Mouse (Mus musculus) lung, postnatal 10 days (tissue): ENCODE results near the gene Mrpl21.
A peak's percentile ranks its signal among the peaks of the same experiment; 100 is the strongest.

Experiments
- DNase-seq: peaks from one replicate; pipeline ENCODE4 v3.0.0; 2021

The Mrpl21 gene

DNA sequence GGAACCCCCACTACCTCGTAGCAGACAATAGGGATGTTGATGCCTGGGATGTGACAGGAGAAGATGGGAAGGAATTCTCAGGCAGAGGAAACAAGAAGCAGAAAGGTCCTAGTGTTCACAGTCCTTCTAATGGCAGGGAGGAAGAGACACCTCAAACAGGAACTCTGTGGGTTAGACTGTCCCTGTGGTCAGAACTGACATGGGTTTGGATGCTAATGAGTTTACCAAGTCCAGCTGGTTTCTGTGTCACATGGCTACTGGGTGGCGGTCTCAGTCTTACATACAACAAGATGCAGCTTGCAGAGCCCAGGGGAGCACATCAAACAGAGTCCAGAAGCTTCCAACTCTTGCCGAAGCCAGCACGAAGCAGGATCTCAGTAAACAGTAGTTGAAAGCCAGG is 21.3 kb downstream of the Mrpl21 start:
- no peak for DNase-seq

DNA sequence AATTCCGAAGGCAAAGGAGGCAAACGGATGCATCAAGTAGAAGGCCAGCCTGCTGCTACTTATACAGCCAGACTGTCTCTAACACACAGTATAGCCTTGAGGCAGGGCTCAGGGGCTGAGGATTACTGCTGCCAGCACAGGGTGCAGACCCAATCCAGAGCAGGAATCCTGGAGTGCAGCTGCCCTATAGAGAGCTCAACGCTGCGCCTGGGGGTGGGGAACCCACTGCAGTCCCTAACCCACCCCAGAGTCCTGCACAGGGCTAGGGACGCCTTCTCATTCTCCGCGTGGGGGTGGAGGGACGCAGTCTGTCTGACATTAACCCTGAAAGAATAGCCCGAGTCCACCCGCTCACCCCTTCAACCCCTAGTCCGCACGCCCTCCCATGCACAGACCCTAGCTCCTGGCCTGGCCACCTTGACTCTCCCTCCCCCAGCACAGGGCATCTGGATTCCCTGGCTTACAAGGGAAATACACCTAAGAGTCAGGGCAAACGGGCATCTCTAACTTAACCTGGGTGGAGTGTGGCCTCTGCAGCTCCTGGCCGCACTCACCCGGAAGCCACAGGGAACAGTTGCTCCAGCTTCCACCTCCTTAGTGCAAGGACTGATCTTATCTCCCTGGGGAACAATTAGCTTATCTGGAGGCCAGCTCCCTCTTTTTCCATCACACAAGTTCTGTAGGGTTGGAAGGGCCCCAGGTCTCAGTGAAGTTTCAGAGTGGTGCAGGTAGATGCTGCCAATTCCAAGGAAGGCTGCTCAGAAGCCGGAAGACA is 24.7 kb downstream of the Mrpl21 start:
- no peak for DNase-seq

DNA sequence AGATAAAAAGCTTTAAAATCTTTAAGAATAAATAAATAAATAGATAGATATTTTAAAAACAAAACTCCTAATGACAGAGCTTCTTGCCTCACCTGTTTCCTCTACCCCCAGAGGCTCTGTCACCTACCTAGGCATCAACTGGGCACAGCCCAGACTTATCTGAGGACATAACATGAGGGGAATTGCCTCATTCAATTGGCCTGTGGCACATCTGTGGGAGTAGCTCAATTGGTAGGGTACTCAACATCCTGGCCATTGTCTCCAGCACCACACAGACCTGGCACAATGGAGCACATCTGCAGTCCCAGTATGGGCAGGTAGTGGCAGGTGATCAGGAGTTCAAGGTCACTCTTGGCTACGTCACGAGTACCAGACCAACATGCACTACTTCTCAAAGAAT is 36.6 kb downstream of the Mrpl21 start:
- no peak for DNase-seq

DNA sequence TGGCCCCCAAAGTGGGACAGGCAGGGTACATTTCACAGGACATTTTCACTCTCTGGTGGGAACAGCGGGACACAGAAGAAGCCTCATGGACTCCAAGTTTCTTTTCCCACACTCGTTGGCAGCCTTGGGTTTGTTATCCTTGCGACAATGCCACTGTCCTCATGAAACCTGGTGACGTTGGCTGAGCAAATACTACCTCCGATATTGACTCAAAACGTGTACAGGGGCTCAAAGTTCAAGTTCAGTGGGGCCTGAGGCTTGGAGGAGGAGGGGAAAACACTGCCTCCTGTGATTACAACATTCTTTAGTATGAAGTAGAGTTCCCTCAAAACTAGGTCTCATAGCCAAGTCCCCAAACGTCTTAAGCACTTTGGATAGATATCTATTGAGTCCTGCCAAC is 37.4 kb downstream of the Mrpl21 start:
- no peak for DNase-seq

DNA sequence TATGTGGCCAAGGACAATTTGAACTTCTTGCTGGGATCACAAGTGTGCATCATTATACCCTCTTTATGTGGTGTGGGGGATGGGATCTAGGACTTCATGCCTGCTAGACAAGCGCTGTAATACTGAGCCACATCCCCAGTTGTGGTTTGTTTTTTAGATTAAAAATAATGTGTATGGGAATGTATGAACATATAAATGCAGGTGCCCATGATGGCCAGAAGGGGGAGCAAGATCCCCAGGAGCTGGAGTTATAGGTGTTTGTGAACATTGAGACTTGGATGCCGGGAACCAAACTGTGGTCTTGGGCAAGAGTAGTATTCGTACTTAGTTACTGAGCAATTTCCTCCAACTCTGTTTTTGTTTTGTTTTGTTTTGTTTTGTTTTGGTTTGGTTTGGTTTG is 38.1 kb downstream of the Mrpl21 start:
- no peak for DNase-seq

DNA sequence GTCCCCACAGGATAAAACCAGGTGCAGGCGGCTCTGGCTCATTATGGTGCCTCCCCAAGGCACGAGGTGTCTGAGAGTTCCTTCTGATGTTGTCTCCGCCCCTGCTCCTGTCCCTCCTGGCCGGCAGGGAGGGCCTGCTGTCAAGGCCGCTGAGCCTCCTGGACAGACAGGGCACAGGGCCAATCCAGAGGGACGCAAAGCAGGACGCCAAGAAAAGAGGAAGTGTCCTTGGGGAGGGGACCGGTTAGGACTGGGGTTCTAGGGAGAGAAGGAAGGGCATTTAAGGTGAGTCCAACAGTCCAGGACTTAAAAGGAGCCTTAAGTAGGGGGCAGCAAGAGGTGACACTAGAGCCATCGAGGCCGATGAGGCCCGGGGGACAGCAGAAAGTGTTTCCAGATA is 38.9 kb downstream of the Mrpl21 start:
- peak; percentile 92 for DNase-seq

DNA sequence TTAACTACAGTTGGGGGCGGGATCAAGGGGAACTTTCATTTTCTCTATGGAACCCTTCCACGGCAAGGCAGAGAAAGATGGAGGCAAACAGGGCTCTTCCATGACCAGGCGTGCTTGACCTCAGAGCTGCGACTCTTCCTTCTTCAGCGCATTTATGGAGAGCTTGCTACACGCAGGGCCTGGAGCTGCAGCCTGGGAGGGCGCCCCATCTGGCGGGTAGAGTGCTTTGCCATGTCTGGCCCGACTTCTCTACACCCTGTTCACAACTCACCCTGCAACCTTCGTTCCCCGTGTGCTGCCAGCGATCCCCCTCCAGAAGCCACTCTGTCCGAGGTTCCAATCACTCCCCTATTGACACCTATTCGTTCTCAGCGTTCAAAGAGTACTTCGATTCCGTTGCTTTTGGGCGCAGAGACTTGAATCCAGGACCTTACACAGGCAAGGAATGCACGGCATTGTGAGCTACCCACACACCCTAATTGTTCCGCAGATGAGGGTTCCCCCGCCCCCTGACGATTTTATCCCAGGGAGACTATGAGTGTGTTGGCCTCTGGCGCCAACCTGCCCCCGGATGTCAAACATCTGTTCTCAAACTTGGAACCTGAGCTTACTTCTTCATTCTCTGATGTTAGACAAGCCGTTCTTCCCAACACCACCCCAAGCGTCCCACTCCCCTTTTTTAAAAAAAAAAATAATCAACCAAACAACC is 39.7 kb downstream of the Mrpl21 start, which contains the start of gene Cpt1a:
Gene Cpt1a, plus strand, starts transcription at position 74 of the 709 bp plus-strand sequence.
- peak; percentile 77 for DNase-seq

DNA sequence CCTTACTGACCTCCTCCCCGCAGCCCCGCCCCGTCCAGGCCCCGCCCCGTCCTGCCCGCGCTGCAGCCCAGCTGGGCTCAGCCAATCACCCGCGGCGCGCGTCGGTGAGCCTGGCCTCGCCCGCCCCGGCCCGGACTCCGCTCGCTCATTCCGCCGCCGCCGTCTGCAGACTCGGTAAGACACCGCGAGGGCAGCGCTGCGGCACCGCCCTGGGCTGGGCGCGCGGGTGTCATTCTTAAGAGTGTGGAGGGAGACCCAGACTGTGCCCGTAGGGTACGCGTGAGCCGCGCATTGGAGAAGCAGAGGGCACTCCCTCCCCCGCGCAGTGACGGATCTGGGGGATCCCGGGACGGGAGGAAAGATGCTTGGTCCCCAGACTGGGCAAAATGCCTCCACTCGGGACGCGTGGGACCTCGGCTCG is 40.5 kb downstream of the Mrpl21 start:
- DNase-seq: peak; percentile 92

DNA sequence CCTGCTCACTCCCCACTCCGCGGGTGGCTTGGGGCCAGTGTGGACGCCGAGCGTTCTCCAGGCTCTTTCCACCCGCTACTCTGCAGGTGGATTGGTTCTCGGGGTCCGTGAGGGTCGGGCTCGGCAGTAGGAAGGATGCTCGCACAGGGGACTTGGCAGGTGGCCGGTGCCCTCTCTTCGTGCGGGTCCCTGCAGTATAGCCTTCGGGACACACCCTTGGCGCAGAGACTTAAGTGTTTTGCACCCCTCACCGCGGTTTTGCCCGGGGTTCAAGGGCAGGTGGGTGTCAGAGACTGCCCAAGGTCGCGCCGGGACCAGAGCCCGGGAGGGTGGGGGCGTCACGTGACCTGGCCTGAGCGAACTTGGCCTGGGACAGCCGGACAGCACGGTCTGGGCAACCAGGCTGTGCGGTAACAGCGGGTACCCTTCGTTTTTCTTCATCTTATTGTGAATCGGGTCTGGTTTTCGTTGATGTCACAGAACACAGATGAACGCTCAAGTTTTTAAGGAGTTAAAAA is 41.1 kb downstream of the Mrpl21 start:
- peak; percentile 84 for DNase-seq

DNA sequence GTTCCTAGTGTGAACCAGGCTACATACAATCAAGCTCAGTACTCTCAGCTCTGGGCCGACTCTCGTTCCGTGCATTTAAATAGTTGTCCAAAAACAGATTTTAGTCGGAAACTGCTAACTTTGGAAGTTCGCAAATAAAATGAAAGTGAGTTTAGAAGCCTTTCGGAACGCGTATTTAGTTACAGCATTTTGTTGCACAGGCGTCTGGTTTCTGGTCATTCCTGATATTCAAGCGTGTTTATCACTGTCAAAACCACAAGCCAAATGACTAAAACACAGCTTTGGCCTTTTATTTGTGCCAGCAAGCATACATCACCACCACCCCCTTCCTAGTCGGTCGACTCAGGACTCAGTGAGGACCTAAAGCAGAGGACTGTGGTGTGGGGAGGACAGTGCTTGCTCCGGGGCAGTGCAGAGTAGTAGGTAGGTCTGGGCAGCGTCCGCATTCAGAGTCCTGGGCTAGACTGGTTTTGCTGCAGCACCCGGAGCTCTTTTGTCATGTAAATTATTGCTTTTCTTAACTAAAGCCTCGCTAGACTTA is 41.6 kb downstream of the Mrpl21 start:
- DNase-seq: peak; percentile 44

DNA sequence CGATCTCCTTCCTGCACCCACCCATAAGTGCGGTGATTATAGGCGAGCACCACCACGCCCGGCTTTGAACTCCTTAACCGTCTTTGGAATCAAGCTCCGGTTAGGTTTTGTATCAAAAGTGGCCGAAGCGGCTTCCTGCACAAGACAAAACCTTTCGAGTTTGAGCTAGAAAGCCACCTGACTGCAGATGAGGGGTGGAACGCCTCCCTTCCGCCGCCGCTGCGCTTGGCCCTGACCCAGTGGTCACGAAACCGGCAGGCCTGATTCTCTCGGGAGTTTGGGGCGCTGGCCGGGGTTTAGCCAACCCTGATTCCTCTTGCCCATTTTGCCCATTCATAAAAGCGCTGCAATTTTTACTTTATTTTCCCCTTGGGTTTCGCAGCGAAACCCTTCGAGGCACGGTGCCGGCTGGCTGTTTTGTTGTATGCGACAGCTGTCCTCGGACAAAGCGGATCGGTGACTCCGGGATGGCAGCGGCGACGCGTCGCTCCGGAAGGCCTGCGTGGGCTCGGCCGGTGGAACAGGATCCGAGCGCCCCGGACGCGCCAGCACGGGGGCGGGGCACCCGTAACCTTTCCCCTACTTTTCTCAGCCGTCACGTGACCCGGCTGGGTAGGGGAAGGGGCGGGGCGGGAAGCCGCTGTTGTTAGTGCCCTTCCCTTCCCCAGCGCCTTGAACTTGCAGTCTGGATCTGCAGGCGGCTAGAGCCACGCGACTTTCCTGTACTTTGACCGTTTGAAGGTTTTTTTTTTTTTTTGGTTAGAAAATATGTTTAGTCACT is 42.4 kb downstream of the Mrpl21 start:
- peak; percentile 98 for DNase-seq

DNA sequence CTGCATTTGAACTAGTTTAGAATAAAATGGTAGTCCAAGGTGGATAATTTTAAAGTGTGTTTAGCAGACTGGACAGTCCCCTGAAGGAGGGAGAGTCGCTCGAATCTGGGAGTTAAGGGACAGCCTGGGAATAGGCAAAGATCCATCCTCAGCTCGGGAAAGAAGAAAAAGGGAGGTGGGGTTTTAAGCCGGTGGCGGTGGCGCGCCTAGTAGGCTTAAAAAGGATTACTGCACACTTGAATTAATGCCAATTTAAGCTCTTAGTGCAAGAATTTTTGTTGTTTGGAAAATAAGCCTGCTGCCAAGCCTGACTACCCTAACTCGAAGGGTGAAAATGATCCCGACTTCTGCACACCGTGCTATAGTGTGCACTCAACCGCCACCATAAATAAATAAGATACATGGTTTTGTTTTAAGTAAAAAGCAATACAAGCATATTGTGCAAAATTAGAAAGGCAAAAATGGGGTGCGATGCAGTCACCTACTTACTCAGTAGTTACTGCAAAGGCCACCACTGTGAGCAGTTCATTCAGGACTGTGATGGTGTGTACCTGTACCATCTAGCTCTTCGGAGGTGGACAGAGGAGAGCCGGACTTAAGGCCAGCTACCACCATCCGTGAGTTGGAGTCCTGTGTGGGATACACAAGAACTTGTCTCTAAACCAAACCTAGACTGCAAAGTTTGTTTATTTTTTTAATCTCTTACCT is 43.2 kb downstream of the Mrpl21 start:
- DNase-seq: peak; percentile 56

DNA sequence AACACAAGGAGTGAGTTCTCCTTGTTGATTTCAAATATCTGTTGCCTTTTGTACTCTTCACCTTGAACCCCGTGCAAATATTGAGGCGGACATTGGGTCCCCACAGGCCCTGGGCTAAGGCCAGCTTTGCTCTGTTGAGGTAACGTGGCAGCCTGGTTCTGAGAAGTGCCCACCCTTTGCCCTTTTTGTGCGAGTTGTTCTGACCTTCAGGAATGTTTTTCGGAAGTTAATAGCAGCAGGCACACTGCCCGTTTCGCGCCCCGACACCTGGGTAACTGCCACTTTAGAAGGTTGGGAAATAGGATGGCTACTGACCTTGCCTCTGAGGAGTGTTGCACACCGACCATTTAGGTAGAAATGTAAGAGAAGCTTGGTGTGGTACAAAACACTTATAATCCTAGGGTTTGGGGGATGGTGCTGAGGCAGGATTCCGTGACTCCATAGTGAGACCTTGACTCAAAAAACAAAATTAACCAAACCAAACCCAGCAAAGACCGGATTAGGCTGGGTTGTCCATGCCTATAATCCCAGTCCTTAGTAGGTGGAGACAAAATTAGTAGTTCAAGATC is 43.9 kb downstream of the Mrpl21 start:
- DNase-seq: peak; percentile 47

DNA sequence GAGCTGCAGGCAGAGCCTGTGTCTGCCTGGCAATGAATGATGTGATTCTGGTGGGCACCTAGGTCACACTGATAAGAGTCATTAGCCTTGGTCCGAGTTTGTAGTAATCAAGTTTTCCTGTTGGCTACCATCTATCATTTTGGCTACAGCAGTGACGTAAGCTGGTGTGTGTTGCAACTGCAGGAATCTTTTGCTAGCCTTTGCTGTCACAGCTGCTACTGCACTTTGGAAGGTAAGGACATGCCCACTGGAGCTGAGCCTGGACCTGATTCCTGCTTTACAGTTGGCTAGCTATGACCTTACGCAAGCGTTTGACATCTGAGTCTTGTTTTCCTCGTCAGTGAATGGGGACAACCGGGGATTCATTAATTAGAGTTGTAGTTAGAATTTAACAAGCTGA is 50.5 kb downstream of the Mrpl21 start:
- no peak for DNase-seq

DNA sequence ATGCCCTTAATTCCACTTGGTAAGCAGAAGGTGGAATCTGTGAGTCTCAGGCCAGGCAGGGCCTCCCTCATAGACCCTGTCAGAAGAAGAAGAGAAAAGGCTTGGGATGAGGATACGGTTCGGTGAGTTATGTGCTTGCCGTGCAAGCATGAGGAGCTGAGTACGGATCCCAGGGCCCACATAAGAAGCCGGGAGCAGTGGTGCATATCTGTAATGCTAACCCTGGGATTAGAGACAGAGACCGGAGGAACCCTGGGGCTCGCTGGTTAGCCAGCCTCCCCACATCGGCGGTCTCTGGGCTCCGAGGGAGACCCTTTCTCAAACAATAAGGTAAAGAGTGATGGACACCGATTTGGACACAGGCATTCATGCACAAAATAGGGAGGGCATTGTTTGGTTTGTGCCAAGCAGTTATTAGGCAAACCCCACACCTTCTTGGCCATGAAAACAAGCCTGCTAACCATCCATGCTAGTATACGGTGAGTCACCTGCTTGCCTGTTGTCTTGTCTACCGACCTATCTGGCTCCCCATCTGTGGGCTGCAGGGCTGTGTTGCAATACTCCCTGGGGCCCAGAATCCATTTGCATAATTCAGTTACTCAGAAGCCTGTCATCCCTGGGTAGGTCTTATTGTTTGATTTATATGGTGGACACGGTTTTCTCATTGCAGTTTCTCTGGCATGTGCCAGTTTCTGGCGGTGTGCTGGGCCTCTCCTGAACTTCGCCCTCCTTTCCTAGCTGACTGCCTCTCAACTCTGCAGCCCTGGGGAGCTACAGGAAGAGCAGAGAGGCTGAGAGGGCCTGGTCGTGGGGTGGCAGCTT is 51.2 kb downstream of the Mrpl21 start:
- no peak for DNase-seq

DNA sequence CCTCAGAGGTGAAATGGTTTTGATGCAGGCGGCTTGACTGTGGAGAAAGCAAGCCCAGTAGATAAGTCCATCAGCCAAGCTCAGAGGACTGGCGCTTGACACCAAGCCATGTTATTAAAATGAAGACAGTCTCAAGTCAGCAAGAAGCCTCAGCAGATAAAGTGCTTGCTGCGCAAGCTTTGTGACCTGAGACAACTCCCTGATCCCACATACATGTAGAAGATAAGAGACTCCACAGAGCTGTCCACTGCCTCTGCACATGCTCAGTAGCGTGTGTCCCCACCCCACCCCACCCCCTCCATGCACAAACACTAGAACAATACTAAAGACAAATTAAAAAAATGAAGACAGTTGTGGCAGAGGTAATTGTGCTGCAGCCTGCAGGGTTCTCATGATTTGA is 51.8 kb downstream of the Mrpl21 start:
- no peak for DNase-seq

DNA sequence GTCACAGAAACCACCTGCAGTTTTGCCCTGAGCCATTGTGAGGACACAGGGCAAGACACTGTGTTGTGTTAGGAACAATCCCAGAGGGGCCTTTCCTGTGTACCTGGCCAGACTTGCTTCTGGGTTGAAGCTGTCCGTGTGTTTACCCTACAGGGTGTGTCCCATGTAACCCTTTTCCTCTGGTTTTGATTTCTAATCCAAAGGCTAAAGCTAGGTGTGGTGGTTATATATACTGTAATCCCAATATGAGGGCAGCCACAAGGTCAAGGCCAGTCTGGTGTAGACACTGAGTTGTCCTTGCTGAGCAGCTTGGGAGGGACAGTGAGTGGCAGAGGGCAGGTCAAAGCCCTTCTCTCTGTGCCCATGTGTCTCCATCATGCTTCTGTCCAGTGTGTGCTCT is 53.2 kb downstream of the Mrpl21 start:
- no peak for DNase-seq

DNA sequence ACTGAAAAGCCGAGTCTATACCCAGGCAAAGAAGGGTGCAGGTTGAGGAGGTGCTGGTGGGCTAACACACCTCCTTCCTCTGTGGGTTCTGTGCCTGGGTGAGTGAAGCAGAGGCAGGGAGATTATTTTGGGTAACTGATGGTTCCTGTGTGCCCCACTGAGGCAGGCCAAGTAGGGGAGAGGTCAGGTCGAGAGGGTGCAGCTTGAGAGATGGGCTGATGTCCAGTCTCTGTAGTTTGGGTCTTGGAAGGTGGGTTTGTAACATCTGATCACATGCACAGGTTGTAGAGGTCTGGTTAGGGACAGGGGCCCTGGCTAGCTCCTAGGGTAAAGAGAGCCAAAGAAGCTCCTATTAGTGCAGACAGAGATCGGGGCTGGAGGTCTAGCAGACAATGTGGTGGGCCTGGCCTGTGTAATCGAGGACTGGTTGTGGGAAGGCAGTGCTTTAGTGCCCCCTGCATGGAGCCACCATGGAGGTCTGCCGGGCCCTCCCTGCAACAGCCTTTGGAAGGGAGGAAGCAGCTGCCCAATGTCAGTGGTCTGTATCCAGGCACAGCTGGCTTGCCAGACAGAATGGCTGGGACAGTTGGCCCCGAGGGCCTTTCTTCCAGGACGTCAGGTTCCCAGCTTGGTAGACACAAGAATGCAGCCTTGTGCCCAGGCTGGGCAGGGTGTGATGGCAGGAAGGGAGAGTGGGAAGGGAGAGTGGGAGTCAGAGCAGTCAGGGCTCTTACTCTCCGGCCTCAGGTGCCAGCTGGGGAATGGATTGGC is 54.0 kb downstream of the Mrpl21 start:
- no peak for DNase-seq

DNA sequence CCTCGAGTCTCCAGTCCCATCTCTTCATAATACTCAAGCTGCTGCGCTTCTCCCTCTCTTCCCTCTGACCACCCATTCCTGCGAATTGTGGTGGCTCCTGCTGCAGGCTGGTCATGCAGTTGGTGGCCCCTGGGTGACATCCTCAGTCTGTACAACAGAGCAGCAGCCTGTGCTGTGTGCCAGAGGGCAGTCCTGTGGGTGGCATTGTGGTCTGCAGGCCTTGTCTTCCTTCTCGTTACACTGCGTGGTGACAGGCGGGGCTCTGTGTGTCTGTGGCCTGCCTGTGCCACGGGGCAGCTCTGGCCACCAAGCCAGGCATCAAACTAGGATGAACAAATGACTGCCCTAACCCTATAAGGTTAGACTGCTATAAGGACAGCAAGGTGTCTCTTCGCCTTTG is 56.5 kb downstream of the Mrpl21 start:
- no peak for DNase-seq

DNA sequence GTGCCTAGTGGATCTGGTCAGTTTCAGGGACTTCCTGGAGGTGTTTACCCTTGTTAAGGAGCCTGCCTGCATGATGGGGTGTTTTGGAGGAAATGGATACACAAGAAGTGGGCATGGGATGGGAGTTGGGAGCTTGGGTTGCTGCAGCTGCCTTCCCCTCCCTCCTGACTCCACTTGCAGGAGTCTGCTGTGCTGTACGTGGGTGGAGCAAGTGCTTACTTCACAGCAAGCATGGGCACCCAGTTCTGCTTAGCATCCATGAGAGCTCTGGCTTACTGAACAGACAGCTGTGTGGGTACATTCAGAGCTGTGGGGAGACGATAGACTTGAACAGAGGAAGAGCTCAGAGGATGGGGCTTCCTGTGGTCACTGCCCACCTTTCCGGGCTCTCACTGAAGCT is 58.3 kb downstream of the Mrpl21 start:
- DNase-seq: no peak
